Mouse (Mus musculus): ENCODE data around the gene Umad1. TPM values are rescaled to one million over a fixed set of nuclear protein-coding genes. Genes with fewer than 3 reads are reported as not detected.

Gene Umad1
- total and polyA plus RNA-seq, 3 experiments: 7.6 to 17.5 (median 10.0) TPM

GRCm38 (mm10) chr6:8283255-8283654 is 24.2 kb downstream of the Umad1 start:
- Histone ChIP-seq H3K27ac (ENCODE audit: insufficient read depth, low read depth) (no peak overlapping the region), H3K79me2 (replicated peaks; ENCODE audit: control insufficient read depth, extremely low read depth, insufficient read depth, poor library complexity, severe bottlenecking) (peaks cover 3% of the 10 kb centered on the region), H3K4me2 (ENCODE audit: insufficient read depth, low read depth, poor library complexity, severe bottlenecking) (no peak overlapping the region), H3K4me1 (ENCODE audit: control insufficient read depth in 1 of 2, insufficient read depth in 2 of 2) (peaks cover 2 to 26% of the 10 kb centered on the region in 2 experiments; a peak in 3 of 4 replicates), H3K36me3 (replicated peaks in 1 of 2; ENCODE audit: control insufficient read depth in 1 of 2, insufficient read depth in 1 of 2, low read length in 1 of 2) (peaks cover 7 to 26% of the 10 kb centered on the region in 2 experiments), H3K4me3 (replicated peaks in 1 of 3; ENCODE audit: low read depth in 2 of 3, low read length in 2 of 3, poor library complexity in 1 of 3) (no peak overlapping the region), H3K27me3 (replicated peaks) (no peaks in the 10 kb centered on the region), H3K9me3 (replicated peaks; ENCODE audit: low read length) (peaks cover 4% of the 10 kb centered on the region), H3K9ac (ENCODE audit: insufficient read depth, low read depth) (no peak overlapping the region)
- dilution Hi-C loops (cut with MboI; ENCODE audit: extremely low pct_ligation_motif_present, extremely low pct_unique_long_range_greater_than_20kb, low sequenced_read_pairs) (no loop called here), in situ Hi-C loops (cut with MboI; ENCODE audit: low pct_ligation_motif_present, low pct_unique_long_range_greater_than_20kb, low sequenced_read_pairs) (loop anchor here (25.0 kb wide), 1 partner anchor 404 kb away; no protein-coding TSS in a partner anchor)
- TF ChIP-seq TCF12 (IDR thresholded peaks at IDR 0.05; ENCODE audit: low read depth, low read length) (no peak), CHD1 (IDR thresholded peaks at IDR 0.05; ENCODE audit: low read depth, low read length) (no peak), BHLHE40 (IDR thresholded peaks at IDR 0.05; ENCODE audit: low read depth, low read length) (no peak), CTCF (conservative IDR thresholded peaks at IDR 0.05 in 1 of 2, IDR thresholded peaks at IDR 0.05 in 1 of 2; ENCODE audit: low read depth in 2 of 2, low read length in 2 of 2) (no peak), MYC (IDR thresholded peaks at IDR 0.05; ENCODE audit: low read depth, low read length) (no peak), USF2 (conservative IDR thresholded peaks at IDR 0.05; ENCODE audit: low read depth, low read length) (no peak), UBTF (IDR thresholded peaks at IDR 0.05; ENCODE audit: low read depth, low read length) (no peak), ZMIZ1 (IDR thresholded peaks at IDR 0.05; ENCODE audit: low read depth, low read length) (no peak), ZKSCAN1 (IDR thresholded peaks at IDR 0.05; ENCODE audit: borderline replicate concordance, low read depth, low read length) (no peak), MXI1 (IDR thresholded peaks at IDR 0.05; ENCODE audit: low read depth, low read length) (no peak), IRF4 (IDR thresholded peaks at IDR 0.05; ENCODE audit: low read depth, low read length) (no peak), HCFC1 (IDR thresholded peaks at IDR 0.05; ENCODE audit: low read depth, low read length) (no peak), NRF1 (IDR thresholded peaks at IDR 0.05; ENCODE audit: low read depth, low read length) (no peak), E2F4 (IDR thresholded peaks at IDR 0.05; ENCODE audit: insufficient replicate concordance, low read depth, low read length) (no peak), ELF1 (IDR thresholded peaks at IDR 0.05; ENCODE audit: low read depth, low read length) (no peak), USF1 (IDR thresholded peaks at IDR 0.05; ENCODE audit: low read depth, low read length) (no peak), CHD2 (IDR thresholded peaks at IDR 0.05; ENCODE audit: low read length) (no peak), TBP (conservative IDR thresholded peaks at IDR 0.05; ENCODE audit: low read depth, low read length) (no peak)
- DNase-seq (ENCODE audit: extremely low read depth): no peak

GRCm38 (mm10) chr6:8285401-8285960 is 26.4 kb downstream of the Umad1 start:
- no peaks in the 10 kb centered on the region for H3K27me3 ChIP-seq (replicated peaks)
- dilution Hi-C loops (cut with MboI; ENCODE audit: extremely low pct_ligation_motif_present, extremely low pct_unique_long_range_greater_than_20kb, low sequenced_read_pairs): no loop called here
- H3K4me3 ChIP-seq (replicated peaks in 1 of 3; ENCODE audit: low read depth in 2 of 3, low read length in 2 of 3, poor library complexity in 1 of 3): no peak overlapping the region
- peaks cover 0 to 13% of the 10 kb centered on the region in 2 experiments for H3K36me3 ChIP-seq (replicated peaks in 1 of 2; ENCODE audit: control insufficient read depth in 1 of 2, insufficient read depth in 1 of 2, low read length in 1 of 2)
- peaks cover 3% of the 10 kb centered on the region for H3K79me2 ChIP-seq (replicated peaks; ENCODE audit: control insufficient read depth, extremely low read depth, insufficient read depth, poor library complexity, severe bottlenecking)
- no peak overlapping the region for H3K4me2 ChIP-seq (ENCODE audit: insufficient read depth, low read depth, poor library complexity, severe bottlenecking)
- no peaks in the 10 kb centered on the region for H3K9me3 ChIP-seq (replicated peaks; ENCODE audit: low read length)
- H3K27ac ChIP-seq (ENCODE audit: insufficient read depth, low read depth): no peak overlapping the region
- TF ChIP-seq ZMIZ1 (IDR thresholded peaks at IDR 0.05; ENCODE audit: low read depth, low read length) (no peak), EP300 (IDR thresholded peaks at IDR 0.05; ENCODE audit: low read length) (no peak), CHD1 (IDR thresholded peaks at IDR 0.05; ENCODE audit: low read depth, low read length) (no peak), MEF2A (IDR thresholded peaks at IDR 0.05; ENCODE audit: borderline replicate concordance, low read depth, low read length) (no peak), UBTF (IDR thresholded peaks at IDR 0.05; ENCODE audit: low read depth, low read length) (no peak), RAD21 (IDR thresholded peaks at IDR 0.05; ENCODE audit: low read depth, low read length) (no peak), IRF4 (IDR thresholded peaks at IDR 0.05; ENCODE audit: low read depth, low read length) (no peak), USF2 (conservative IDR thresholded peaks at IDR 0.05; ENCODE audit: low read depth, low read length) (no peak), JUN (IDR thresholded peaks at IDR 0.05; ENCODE audit: insufficient read depth, low read depth, low read length) (no peak), JUND (conservative IDR thresholded peaks at IDR 0.05; ENCODE audit: low read depth, low read length) (no peak), USF1 (IDR thresholded peaks at IDR 0.05; ENCODE audit: low read depth, low read length) (no peak), HCFC1 (IDR thresholded peaks at IDR 0.05; ENCODE audit: low read depth, low read length) (no peak), TCF12 (IDR thresholded peaks at IDR 0.05; ENCODE audit: low read depth, low read length) (no peak), ETS1 (conservative IDR thresholded peaks at IDR 0.05; ENCODE audit: low read depth, low read length) (no peak), MXI1 (IDR thresholded peaks at IDR 0.05; ENCODE audit: low read depth, low read length) (no peak), CHD2 (IDR thresholded peaks at IDR 0.05; ENCODE audit: low read length) (no peak), SIN3A (IDR thresholded peaks at IDR 0.05; ENCODE audit: low read length) (no peak), MAZ (IDR thresholded peaks at IDR 0.05; ENCODE audit: low read depth, low read length) (no peak), KAT2A (IDR thresholded peaks at IDR 0.05; ENCODE audit: insufficient replicate concordance, low read length) (no peak)
- no peak overlapping the region for H3K9ac ChIP-seq (ENCODE audit: insufficient read depth, low read depth)
- DNase-seq (ENCODE audit: extremely low read depth): no peak
- in situ Hi-C loops (cut with MboI; ENCODE audit: low pct_ligation_motif_present, low pct_unique_long_range_greater_than_20kb, low sequenced_read_pairs): loop anchor here (25.0 kb wide), 1 partner anchor 402 kb away; no protein-coding TSS in a partner anchor
- peaks cover 12 to 44% of the 10 kb centered on the region in 2 experiments for H3K4me1 ChIP-seq (ENCODE audit: control insufficient read depth in 1 of 2, insufficient read depth in 2 of 2)

Measured in CH12.LX (cell line).